Mouse (Mus musculus) kidney, postnatal 36 days (tissue): ENCODE data around the gene Abtb2.

Source experiments
- DNase-seq, 2 experiments: peaks; one replicate each; pipeline ENCODE4 v3.0.0; 2021 to 2022; ENCODE audit warnings: mixed read lengths in 2 of 2

Abtb2 gene

DNA sequence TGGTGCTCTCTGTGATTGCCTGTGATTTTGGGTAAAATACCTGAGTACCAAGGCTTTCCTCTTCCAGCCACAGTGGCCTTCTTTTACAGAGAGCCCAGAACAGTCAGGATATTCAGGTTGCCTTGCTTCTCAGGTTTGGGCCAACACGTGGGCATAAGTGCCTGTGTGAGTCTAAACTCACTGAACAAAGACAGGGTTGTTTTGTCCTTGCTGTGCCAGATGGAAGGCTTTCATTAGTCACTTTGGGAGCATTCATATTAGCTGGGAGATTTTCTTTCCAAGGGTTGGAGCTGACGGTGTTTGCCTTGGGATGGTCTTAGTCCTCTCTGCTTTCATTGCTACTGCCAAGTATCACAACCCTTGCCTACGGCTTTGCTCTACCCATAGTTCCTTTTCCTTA, 20.3 kb downstream of the Abtb2 start:
- DNase-seq: no peak

DNA sequence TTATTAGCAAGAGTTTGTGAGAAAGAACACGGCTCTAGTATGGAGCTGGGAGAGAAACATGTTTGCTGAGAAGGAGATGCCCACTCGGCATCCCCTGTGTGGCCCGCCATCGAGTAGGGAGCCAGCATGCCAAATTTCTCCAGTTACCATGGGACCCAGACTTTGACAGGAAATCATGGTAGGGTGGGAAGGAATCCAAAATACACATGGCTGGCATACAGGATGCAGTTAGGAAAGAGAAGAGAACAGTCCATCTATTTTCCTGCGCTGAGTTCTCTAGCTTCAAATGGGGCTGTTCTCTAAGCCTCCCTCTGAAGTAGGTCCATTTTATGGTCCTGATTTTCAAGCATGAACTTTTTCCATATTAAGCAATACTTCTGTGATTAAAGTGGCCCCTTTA, 22.7 kb downstream of the Abtb2 start:
- no peak for DNase-seq

DNA sequence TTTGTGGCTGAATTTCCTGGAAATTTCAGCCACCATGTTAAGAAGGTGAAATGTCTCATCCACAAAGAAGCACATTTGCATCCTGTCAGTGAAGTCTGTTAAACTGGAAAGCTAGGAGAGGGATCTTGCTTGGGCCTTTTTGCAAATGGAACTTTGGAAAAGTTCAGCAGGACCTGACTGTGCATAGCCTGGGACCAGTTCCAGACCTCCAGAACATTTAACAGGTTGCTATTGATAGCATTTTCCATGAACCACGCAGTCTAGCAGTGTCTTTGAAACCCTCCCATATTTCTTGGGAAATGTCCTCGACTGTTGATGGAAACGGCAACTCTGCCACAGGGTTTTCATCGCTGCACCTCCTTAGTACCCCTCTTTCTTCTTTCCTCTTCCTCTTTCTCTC, 23.3 kb downstream of the Abtb2 start:
- no peak for DNase-seq

DNA sequence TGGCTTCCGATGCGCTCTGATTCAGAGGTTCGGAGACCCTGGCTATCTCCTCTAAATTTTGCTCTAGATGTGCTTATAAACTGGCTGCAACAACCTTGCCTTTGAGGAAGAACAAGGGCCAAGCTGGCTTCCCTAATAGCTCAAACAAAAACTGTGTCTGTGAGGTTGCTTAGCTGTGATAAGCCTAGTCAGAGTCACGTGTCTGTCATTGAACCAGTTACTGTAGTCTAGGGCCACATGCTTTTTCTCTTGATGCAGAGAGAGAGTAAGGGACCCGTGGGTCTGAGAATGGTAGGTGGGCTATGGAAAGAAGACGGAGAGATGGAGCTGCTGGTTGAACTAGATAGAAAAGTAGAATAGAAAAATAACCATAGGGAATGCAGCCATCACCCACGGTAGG, 24.5 kb downstream of the Abtb2 start:
- DNase-seq: no peak

DNA sequence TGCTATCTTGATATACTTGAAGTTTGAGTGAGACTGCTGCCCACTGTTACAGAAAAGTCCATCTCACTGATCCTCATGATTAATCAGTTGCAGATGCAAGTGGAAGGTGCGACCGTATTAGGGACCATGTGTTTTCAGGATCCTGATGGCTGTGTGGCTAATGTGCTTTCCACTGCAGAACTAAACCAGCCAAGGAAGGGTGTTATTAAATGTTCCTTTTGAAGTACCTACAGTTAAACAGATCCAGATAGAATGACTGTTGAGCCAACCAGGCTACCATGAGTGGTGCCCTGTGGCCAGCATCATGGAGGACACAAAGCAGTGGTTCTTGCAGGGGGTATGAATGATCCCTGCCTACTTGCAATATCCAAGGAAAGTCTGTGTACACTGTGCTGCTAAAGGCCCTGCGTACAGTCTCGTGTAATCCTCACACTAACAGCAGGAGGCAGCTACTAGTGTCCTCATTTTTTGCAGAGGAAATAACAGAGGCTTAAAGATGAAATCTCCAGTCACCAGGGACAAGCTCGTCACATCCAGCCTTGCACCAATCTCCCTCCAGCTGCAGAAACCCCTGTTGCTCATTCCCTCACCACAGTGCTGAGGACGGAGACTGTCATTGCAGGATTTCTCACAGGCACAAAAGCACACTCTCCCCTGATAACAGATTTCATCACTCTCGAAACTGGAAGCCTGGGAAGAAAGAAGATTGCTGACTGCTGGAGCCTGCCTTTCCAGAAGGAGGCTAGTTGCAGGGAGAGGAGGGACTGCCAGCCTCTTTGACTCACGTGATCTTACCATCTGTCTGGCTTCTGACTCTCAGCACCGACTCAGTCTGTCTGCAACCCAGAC, 25.9 kb downstream of the Abtb2 start:
- peak; percentile 38 to 51 for DNase-seq

DNA sequence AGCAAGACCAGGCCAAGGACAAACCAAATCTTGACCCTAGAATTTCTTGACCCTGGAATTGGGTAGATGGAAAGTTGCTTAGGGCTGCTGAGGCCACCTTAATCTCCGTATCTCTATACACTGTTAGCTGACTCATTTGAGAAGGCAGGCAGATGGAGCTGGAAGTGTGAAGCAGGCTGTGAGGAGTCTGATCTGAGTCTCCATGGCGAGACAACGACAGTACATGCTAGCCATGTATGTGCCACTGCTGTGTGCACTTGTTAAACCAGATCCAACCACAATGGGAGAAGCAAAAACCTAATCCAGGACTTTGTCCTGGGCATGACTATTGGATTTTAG, 26.4 kb downstream of the Abtb2 start:
- DNase-seq: no peak

DNA sequence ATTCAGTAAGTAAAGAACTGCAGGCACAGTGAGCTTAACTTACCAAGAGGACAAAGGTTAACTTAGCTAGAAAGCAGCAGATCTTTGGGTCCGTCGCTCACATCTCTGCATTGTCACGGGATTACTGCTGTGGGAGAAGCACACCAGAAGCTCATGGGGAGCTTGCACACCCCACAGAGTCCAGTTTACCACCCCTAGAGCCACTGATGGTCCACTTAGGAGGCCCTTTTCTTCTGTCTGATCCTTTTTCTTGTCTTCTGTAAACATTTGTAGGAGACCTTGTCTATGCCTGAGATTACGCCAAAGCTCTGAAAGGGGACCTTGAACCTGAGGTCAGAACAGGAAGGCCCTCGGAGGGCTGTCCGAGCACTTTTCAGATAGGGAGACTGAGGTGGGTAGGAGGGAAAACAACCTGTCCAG, 28.5 kb downstream of the Abtb2 start:
- peak; percentile 58 to 69 for DNase-seq

DNA sequence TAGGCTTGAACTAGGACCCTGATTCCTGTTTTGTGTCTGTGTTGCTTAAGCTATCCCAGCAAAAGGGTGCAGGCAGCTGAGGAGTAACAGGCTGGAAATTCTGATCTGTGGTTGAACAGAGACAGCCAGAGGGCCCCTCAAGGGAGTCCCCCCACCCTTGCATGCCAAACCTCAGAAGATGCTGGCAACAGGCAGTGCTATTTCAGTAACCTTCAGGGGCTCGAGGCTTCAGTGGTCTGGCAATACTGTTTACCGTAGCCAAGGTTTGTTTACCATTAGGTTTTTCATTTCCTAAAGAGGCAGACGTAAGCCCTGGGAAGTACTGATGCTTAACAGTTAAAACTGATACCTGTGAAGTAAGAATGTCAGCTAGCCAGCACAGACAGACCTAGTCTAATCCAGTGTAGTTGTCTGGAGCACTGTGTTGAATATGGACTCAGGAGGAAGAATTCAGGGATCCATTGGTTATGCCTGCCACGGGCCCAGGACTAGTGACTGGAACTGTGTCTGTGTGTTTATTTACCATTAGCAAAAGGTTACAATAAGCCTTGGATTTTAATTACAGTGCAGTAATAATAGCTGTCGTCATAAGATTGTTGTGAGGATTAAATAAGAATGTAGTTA, 29.0 kb downstream of the Abtb2 start:
- DNase-seq: peak; percentile 52 to 66

DNA sequence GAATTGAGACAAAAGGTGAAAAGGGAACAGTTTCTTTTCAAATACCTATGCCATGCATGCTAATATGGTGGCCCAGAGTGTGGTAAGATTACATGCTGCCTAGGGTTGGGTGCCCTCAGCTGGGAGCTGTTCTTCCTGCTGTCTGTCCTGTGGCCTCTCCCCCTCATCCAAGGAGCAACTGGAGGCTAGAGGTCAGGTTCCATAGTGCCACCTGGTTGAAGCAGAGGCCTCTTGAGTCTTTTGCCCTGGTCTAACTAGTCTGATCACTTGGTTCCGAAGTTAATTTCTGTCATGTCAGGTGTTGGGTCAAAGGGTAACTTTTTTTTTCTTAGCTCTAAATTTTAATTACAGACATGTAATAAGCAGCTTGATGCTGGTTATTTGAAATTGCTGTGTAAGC, 33.2 kb downstream of the Abtb2 start:
- DNase-seq: peak; percentile 54 to 68

DNA sequence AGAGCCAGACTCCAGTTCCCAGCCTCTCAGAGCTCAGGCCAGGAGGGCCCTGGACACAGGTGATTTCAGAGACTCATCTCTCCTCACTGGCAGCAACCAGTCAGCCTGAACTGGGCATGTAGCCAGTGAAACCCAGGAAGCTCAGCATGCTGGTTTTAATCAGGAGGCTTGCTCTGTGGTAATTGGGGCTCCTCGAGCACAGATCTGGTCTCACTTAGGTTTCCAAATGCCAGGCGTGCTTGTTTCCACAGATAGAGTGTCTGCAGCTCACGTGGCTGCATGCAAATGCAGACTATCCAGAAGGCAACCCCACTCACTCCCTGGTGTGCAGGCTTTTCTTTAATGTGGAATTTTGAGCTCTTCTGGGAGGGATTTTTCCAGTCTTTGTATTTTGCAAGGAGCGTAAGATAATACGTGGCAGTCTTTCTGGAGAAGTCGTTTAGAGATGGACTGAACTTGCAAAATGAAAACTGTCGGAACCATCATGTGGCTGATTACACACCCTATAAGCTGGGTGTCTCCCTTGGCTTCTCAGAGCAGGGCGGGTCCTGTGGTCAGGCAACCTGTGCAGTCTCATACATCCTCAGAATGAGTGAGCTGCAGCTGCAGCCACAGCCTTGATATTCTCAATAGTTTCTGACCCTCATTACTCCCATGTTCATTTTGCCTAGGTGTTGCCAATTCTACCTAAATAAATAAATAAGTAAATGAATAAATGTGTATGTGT, 34.2 kb downstream of the Abtb2 start:
- peak; percentile 73 to 81 for DNase-seq

DNA sequence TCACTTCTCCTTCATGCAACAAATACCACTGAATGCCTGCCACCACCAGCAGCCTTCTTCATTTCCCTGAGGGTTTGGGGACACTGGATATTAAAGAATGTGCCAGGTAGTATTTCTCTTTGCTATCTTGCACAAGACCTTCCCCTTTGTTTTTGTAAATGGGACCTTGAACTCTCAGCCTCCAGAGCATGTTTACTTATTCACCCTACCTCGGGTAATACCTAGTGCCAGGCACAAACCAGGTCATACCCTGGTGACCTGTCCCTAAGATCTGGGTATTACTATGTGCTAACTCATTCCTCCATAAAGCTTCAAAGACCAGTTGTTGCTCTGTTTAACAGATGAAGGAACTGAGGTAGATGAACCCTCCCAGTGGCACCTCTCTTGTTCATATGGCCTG, 35.0 kb downstream of the Abtb2 start:
- DNase-seq: peak; percentile 28 to 44

DNA sequence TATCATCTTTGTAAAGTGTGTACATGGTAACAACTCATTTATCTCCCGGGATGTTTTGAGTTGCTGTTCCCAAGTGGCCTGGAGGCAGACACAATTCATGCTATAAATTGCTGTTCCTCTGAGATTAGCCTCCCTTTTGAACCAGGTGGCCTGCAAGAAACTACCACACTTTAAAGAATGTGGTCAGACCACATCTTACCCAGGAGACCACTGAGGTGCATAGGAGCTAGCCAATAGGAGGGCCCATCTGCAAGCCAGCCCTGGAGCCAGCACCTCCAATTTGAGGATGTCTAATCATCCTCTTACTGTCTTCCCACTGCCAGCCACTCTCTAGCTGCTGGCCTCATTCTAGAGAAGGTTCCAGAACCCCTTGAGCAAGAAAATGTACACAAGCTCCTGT, 35.4 kb downstream of the Abtb2 start:
- DNase-seq: no peak

DNA sequence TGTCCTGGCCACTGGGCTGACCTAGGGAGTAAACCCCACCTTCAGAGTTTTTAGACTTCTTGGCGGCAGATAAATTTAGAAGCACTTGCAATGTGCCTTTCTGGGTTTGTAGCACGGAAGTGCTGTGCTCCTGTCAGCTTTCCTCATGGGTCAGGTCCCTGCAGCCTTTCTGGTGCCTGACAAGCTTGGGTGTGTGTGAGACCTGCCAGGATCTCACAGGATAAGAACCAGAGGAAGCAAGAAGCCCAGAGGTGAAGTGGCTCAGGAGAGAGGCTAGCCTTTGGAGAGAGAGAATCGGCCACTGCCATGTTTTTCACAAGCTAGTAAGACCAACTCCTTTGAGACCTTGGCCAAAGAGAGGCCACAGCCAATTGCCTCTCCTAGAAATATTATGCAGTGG, 37.1 kb downstream of the Abtb2 start:
- no peak for DNase-seq

DNA sequence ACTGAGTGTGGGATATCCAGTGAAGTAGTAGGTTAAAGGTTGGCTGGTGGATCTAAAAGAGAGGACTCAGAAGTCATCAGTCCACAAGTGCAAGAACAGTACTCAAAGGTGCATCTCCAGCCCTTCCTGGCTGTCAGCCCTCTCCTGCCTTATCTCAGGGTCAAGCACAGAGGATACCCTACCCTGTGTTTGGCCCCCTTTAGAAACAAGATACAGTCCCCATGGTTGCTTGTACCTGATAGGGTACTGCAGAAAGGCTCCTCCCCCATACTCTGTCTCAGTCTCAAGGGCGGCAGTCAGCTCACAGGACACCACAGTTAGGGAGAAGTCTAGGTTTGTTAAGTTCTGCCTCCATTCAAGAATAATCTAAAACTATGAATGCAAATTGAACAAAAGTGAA, 37.8 kb downstream of the Abtb2 start:
- no peak for DNase-seq

DNA sequence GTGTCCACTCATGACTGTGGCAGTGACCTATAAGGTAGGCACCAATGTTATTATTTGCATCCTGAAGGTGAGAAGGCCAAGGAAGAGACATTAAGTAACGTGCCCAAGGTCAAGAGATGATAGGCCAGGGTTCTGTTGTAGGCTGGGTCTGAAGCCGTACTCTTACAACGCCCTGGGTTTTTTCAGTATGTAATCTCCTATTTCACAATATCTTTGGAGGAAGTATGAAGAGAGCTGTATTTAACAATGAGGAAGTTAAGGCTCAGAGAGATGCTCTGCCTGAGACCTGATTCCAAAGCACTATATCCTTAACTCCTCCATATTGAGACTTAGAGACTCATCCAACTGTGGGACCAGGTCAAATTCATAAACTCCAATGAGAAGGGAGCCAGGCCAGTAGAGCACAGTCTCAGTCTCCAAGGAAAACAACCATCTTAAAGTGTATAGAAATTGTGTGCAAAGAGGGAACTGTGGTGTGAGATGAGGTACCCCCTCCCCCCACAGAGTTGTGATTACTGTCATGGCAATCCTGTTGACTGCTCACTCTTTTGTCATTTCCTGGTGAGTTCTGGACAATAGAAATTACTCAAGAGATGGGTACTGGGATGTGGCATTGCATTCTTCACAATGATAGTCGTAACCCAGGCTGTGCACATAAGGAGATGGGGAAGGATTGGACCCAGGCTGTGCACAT, 39.8 kb downstream of the Abtb2 start:
- no peak for DNase-seq

DNA sequence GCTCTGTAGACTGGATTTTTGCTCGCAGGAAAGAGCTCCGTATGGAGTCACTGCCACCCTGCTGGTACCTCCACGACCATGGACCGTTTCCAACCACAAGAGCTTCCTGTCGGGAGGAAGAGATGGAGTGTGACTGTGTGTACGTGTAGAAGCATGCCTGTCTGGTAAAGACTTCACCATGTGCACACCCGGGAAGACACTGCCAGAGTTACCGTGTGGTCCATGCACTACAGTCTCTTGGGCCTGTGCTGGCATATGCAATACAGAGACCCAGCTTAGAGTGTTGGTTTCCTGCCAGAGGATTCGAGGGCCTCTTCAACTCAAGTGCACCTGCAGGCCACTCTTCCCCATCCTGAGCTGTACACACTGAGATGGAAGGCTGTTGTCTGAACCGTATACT, 41.8 kb downstream of the Abtb2 start:
- DNase-seq: no peak

DNA sequence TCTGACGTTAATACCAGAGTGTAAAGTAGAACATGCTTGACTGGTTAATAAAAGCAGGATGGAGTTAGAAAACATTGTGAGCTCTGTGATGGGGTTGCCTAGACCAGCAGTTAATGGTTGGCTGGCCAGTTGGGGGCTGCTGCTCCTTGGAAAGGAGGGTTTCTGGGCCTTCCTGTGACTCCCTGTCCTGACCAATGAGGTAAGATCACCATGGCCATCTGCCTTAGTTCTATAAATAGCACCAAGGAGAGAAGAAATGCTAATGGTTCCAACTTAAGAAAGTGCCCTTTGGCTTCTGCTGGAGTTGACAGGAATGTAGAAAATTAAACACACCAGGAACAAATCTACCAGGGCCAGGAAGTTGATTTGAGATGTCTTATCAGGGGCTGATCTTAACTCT, 42.8 kb downstream of the Abtb2 start:
- peak; percentile 32 to 49 for DNase-seq

DNA sequence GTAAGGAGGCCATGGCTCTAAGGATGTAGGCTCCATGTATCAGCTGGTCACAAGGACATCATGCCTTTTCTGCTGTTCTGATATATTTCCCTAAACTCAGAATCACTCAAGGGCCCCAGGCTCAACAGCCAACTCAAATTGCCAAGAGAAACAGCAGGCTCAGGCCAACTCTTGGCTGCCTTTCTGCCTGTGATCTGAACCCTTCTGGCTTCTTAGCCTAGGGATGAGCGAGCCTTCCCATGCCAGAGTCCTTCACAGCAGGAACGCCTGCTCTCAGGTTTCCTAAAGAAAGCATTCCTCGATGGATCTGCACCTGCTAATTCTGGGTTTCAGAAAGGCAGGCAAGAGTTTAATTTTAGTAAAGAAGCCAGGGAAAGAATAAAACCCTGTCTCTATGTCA, 43.4 kb downstream of the Abtb2 start:
- peak in 1 of 2 experiments; percentile 42 for DNase-seq

DNA sequence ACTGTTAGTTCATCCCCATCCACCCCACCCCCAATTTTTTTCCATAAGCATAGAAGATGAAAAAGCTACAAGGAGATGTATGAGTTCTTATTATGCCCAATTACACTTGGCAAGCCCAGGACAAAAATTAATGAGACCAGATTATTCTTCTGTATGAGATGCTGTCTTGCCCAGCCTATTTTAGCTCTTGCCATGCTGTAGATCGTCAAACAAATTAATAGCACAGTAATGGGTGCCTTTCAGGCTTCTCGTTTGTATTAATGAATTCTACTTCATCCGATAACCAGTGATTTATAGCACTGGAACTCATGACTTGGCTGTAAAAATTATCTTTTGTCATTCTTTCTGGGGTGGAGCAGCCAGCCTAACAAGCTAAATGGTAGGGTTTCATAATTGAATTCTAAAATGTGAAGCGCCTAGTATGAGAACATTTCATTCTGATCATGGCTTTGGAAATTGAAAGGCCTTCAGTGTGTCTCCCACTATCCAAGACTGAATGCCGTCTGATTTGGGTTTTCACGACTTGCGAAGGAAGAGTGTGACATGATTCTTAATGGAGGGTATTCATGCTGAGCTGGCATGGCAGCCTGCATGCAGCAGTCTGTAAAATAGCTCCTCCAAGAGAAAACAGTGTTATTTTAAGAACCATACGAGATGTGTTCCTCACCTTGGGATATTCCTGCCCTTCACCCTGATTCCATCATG, 44.9 kb downstream of the Abtb2 start:
- no peak for DNase-seq

DNA sequence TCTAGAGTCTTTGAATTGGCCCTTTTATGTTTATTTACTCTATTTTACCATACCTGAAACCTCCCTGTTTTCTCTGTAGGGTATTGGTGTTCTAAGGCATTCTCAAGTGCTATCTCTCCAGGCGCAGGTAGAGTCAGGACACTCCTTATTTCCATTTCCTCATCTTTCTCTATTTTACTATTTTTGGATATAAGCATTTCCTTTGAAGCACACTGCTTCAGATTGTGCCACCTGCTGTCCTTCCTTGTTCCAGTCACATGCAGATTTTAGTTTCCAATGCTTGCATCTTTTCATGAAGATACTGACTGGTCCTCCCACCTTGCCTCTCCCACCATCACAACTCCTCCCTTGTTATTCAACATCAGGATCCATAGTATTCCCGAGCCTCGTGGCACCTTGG, 47.8 kb downstream of the Abtb2 start:
- no peak for DNase-seq

DNA sequence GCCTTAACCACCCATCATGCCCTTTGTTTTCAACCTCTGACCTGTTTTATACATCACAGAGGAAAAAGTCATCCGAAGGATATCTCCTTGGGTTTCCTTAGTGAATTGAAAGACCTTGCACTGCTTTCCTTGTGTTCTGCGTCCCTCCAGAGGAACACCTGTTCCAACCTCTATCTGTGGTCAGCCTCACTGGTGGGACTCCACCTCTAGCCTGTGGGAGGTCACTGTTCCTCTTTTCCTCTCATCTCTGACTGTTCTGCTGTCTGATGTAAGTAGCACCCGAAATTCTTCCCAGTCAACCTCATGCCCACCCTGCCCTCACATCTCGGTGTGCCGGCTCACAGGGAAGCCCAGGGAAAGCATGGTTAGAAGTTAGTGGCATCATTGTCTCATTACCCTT, 48.9 kb downstream of the Abtb2 start:
- DNase-seq: no peak

DNA sequence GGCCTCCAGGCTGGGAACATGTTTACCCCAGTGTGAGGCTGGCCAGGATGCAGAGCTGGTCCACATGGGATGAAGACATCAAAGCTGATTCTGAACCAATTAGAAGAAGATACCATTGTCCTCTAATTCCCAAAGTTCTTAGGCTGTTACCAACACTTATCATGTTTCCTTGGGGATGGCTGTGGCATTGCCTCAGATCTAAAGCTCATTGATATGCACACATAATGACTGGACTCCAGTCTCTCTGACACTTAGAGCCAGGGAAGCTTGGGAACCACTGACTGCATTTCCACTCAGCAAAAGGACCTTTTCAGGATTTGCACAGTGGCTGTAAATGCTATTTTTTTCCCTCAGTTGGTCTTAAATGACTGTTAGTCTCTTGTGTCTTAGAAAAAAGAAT, 52.3 kb downstream of the Abtb2 start:
- no peak for DNase-seq

DNA sequence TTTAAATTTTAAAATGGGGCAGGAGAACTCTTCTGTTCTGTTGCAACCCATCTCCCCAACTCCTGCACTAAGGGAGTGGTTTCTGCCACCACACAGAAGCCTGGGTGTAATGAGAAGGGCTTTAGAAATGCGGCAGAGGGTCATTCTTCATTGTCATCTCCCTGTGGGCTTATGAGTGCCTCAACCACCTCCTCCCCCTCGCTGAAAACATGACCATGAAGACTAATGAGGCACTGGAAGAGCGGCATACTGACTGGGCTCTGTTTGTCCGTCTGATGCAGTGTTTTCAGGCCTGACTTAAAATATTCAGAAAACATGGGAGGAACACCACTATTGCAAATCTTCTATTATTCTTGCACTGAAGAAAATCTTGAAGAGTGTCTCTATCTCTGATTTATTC, 56.8 kb downstream of the Abtb2 start:
- DNase-seq: no peak
